Mouse (Mus musculus) limb, embryonic 11.5 days (tissue): ENCODE results near the gene Spef1. TPM values are rescaled to one million over a fixed set of nuclear protein-coding genes. Genes with fewer than 3 reads are reported as not detected.
"Not testable (repeated sequence)": the region's sequence is repeated elsewhere in the genome, so short reads cannot be mapped to it uniquely, and the experiment has no call there.

Source experiments
- ATAC-seq: fragments of 200-750 bp; cut with Nextera tagmentation; 2 replicates; pipeline ENCODE4 v1.8.0; 2017; ENCODE audit warnings: low read depth; ENCODE audit not compliant: insufficient number of reproducible peaks, low FRiP score, low TSS enrichment
- DNase-seq: peaks from one replicate; pipeline ENCODE4 v3.0.0-alpha.2; 2015; ENCODE audit warnings: low spot score
- H3K27ac ChIP-seq: fragments of 300-500 bp; sonication (generic); replicated peaks from 2 replicates; pipeline ENCODE4 v1.5.1; 2014; ENCODE audit warnings: low read depth, mild to moderate bottlenecking, low read length
- H3K27me3 ChIP-seq: fragments of 300-500 bp; sonication (generic); 2 replicates; pipeline ENCODE4 v1.6.1; 2014; ENCODE audit warnings: mild to moderate bottlenecking, low read length, mixed read lengths; ENCODE audit not compliant: control insufficient read depth, insufficient read depth
- H3K36me3 ChIP-seq: fragments of 300-500 bp; sonication (generic); 2 replicates; pipeline ENCODE4 v1.6.1; 2014; ENCODE audit warnings: mild to moderate bottlenecking, low read length, moderate library complexity, mixed read lengths; ENCODE audit not compliant: control insufficient read depth, insufficient read depth
- H3K4me1 ChIP-seq: fragments of 300-500 bp; sonication (generic); 2 replicates; pipeline ENCODE4 v1.6.1; 2014; ENCODE audit warnings: low read length, mixed read lengths; ENCODE audit not compliant: control insufficient read depth, insufficient read depth
- H3K4me2 ChIP-seq: fragments of 300-500 bp; sonication (generic); 2 replicates; pipeline ENCODE4 v1.6.1; 2014; ENCODE audit warnings: low read depth, mild to moderate bottlenecking, moderate library complexity; ENCODE audit not compliant: severe bottlenecking
- H3K4me3 ChIP-seq: fragments of 300-500 bp; sonication (generic); 2 replicates; pipeline ENCODE4 v1.5.1; 2014; ENCODE audit warnings: low read depth, low read length
- H3K9ac ChIP-seq: fragments of 300-500 bp; sonication (generic); 2 replicates; pipeline ENCODE4 v1.6.1; 2014; ENCODE audit warnings: mild to moderate bottlenecking, low read length
- H3K9me3 ChIP-seq: fragments of 300-500 bp; sonication (generic); 2 replicates; pipeline ENCODE4 v1.6.1; 2016; ENCODE audit warnings: low read length; ENCODE audit not compliant: control insufficient read depth
- WGBS: fragments of 180-500 bp; shearing (Covaris S2); extraction: QIAGEN DNeasy Blood & Tissue Kit; methylation state at CpG from one replicate; pipeline ENCODE4 v1.1.7; 2014; 5-methylcytosine and 5-hydroxymethylcytosine counted together
- polyA plus RNA-seq: library from polyadenylated mRNA; unstranded; fragments of >200 nt; fragmentation: Nextera tagmentation; extraction: Ambion mirVana; gene quantifications from 2 replicates; pipeline ENCODE4 v1.2.1, GENCODE M21; 2014

The Spef1 gene
- 3.7 and 5.2 TPM in 2 replicates for polyA plus RNA-seq

- Histone ChIP-seq H3K27me3 (no peaks in the 10 kb centered on the region), H3K4me3 (peak within 1 kb of the TSS; percentile 62), H3K4me2 (peak within 1 kb of the TSS; percentile 86), H3K9me3 (no peaks in the 10 kb centered on the region), H3K4me1 (peaks cover 23% of the 10 kb centered on the region), H3K36me3 (no peaks in the 10 kb centered on the region; the same call in 1 of the 2 replicates), H3K9ac (peak within 1 kb of the TSS; percentile 73), H3K27ac (0 out of 2 replicates have a peak within 1 kb of the TSS, but pooled peaks have one; percentile 30)
- ATAC-seq = peak; percentile 81
- DNase-seq = peak; percentile 93
- under 1% methylated on average over 43 of the region's 43 CpGs for WGBS
Observed at GRCm38 (mm10) chr2:131186771-131187601, at the start of gene Spef1, which contains the start of gene Cdc25b. Spef1 (minus strand) TSS chr2:131187282. Cdc25b (plus strand) TSS chr2:131186949.

- Histone ChIP-seq H3K27ac (no peak overlapping the region), H3K9ac (no peak overlapping the region), H3K4me3 (peak overlapping the region; percentile 58; the same call in 1 of the 2 replicates), H3K4me2 (peak overlapping the region; percentile 62; the same call in 1 of the 2 replicates), H3K27me3 (no peaks in the 10 kb centered on the region), H3K9me3 (no peaks in the 10 kb centered on the region), H3K36me3 (no peaks in the 10 kb centered on the region), H3K4me1 (peaks cover 2% of the 10 kb centered on the region)
- 74% methylated on average over 7 of the region's 7 CpGs for WGBS
- no peak for DNase-seq
- no peak for ATAC-seq
Observed at GRCm38 (mm10) chr2:131234970-131235635, 48.0 kb upstream of the Spef1 start.

GRCm38 (mm10) chr2:131234127-131234650 is 47.1 kb upstream of the Spef1 start:
- peak; percentile 13; the same call in 1 of the 2 replicates for ATAC-seq
- Histone ChIP-seq H3K4me2 (peak overlapping the region; percentile 62), H3K27me3 (no peaks in the 10 kb centered on the region), H3K27ac (0 out of 2 replicates have a peak overlapping the region, but pooled peaks have one; percentile 1), H3K4me1 (peaks cover 2% of the 10 kb centered on the region), H3K4me3 (peak overlapping the region; percentile 58), H3K36me3 (no peaks in the 10 kb centered on the region), H3K9me3 (no peaks in the 10 kb centered on the region), H3K9ac (peak overlapping the region; percentile 68)
- 15% methylated on average over 28 of the region's 28 CpGs for WGBS
- no peak for DNase-seq

GRCm38 (mm10) chr2:131233307-131234126 is 46.4 kb upstream of the Spef1 start, which contains the start of gene Mavs:
Mavs (plus strand) TSS chr2:131234063.
- Histone ChIP-seq H3K9me3 (no peaks in the 10 kb centered on the region), H3K4me2 (peak within 1 kb of the TSS; percentile 62), H3K36me3 (no peaks in the 10 kb centered on the region), H3K4me1 (peaks cover 2% of the 10 kb centered on the region), H3K9ac (peak within 1 kb of the TSS; percentile 68), H3K27ac (0 out of 2 replicates have a peak within 1 kb of the TSS, but pooled peaks have one; percentile 1), H3K27me3 (no peaks in the 10 kb centered on the region), H3K4me3 (peak within 1 kb of the TSS; percentile 58)
- 12% methylated on average over 29 of the region's 29 CpGs for WGBS
- DNase-seq (peak; percentile 96), ATAC-seq (peak; percentile 100)

- Histone ChIP-seq H3K4me1 (peaks cover 2% of the 10 kb centered on the region), H3K27me3 (no peaks in the 10 kb centered on the region), H3K27ac (no peak overlapping the region), H3K9me3 (no peaks in the 10 kb centered on the region), H3K4me3 (no peak overlapping the region), H3K4me2 (no peak overlapping the region), H3K9ac (no peak overlapping the region), H3K36me3 (no peaks in the 10 kb centered on the region)
- DNase-seq (no peak), ATAC-seq (no peak)
- WGBS = 88% methylated on average over 2 of the region's 2 CpGs
Observed at GRCm38 (mm10) chr2:131232558-131232957, 45.5 kb upstream of the Spef1 start.

- ATAC-seq (no peak), DNase-seq (no peak)
- Histone ChIP-seq H3K4me2 (no peak overlapping the region), H3K4me3 (no peak overlapping the region), H3K27ac (no peak overlapping the region), H3K9me3 (no peaks in the 10 kb centered on the region), H3K27me3 (no peaks in the 10 kb centered on the region), H3K36me3 (no peaks in the 10 kb centered on the region), H3K9ac (no peak overlapping the region), H3K4me1 (no peaks in the 10 kb centered on the region)
- 94% methylated on average over 3 of the region's 3 CpGs for WGBS
Observed at GRCm38 (mm10) chr2:131227243-131227642, 40.2 kb upstream of the Spef1 start.

GRCm38 (mm10) chr2:131226669-131227068 is 39.6 kb upstream of the Spef1 start:
- not testable (repeated sequence) for H3K27me3 ChIP-seq, H3K36me3 ChIP-seq, H3K4me3 ChIP-seq, H3K9ac ChIP-seq, H3K4me2 ChIP-seq, H3K27ac ChIP-seq, H3K9me3 ChIP-seq, DNase-seq, ATAC-seq, H3K4me1 ChIP-seq
- WGBS = 70% methylated on average over 2 of the region's 2 CpGs
